Mouse (Mus musculus): Measurements from ENCODE around the gene Slc44a2. TPM values are rescaled to one million over a fixed set of nuclear protein-coding genes. Genes with fewer than 3 reads are reported as not detected.
"Not testable (repeated sequence)": the region's sequence is repeated elsewhere in the genome, so short reads cannot be mapped to it uniquely, and the experiment has no call there.

Slc44a2 gene
- polyA plus RNA-seq, 1 experiment, result 136 TPM

GRCm38 (mm10) chr9:21305065-21305464 lies 15.4 kb upstream of the Slc44a2 start:
- no peak for DNase-seq (ENCODE audit: low spot score)

- DNase-seq (ENCODE audit: low spot score), result no peak
These were observed 11.3 kb upstream of the Slc44a2 start for GRCm38 (mm10) chr9:21309150-21309741.

GRCm38 (mm10) chr9:21311695-21312094 lies 8.8 kb upstream of the Slc44a2 start:
- DNase-seq (ENCODE audit: low spot score), result no peak

GRCm38 (mm10) chr9:21312134-21312533 lies 8.4 kb upstream of the Slc44a2 start, which contains the start of gene Ap1m2:
TSS of gene Ap1m2 (minus strand) at chr9:21312337.
- peak; percentile 59 for DNase-seq (ENCODE audit: low spot score)

- peak; percentile 91 for DNase-seq (ENCODE audit: low spot score)
These were observed 7.1 kb upstream of the Slc44a2 start for GRCm38 (mm10) chr9:21313394-21313793.

GRCm38 (mm10) chr9:21314367-21315140 lies 5.9 kb upstream of the Slc44a2 start:
- no peak for DNase-seq (ENCODE audit: low spot score)

- DNase-seq (ENCODE audit: low spot score), result no peak
These were observed 5.1 kb upstream of the Slc44a2 start for GRCm38 (mm10) chr9:21315421-21315820.

- no peak for DNase-seq (ENCODE audit: low spot score)
These were observed 3.8 kb upstream of the Slc44a2 start for GRCm38 (mm10) chr9:21316696-21317095.

- DNase-seq (ENCODE audit: low spot score), result no peak
These were observed 1.7 kb upstream of the Slc44a2 start for GRCm38 (mm10) chr9:21318792-21319191.

GRCm38 (mm10) chr9:21319503-21319902 lies 995 bp upstream of the Slc44a2 start:
- no peak for DNase-seq (ENCODE audit: low spot score)

- DNase-seq (ENCODE audit: low spot score), result no peak
These were observed 249 bp upstream of the Slc44a2 start for GRCm38 (mm10) chr9:21320280-21320618.

- DNase-seq (ENCODE audit: low spot score), result no peak
These were observed 976 bp downstream of the Slc44a2 start for GRCm38 (mm10) chr9:21321513-21321835.

GRCm38 (mm10) chr9:21322211-21322916 lies 1.9 kb downstream of the Slc44a2 start:
- DNase-seq (ENCODE audit: low spot score), result no peak

- not testable (repeated sequence) for DNase-seq (ENCODE audit: low spot score)
These were observed 2.4 kb downstream of the Slc44a2 start for GRCm38 (mm10) chr9:21322917-21323297.

- DNase-seq (ENCODE audit: low spot score), result no peak
These were observed 3.8 kb downstream of the Slc44a2 start for GRCm38 (mm10) chr9:21324269-21324668.

GRCm38 (mm10) chr9:21327569-21327968 lies 7.1 kb downstream of the Slc44a2 start:
- no peak for DNase-seq (ENCODE audit: low spot score)

GRCm38 (mm10) chr9:21328041-21328440 lies 7.5 kb downstream of the Slc44a2 start:
- no peak for DNase-seq (ENCODE audit: low spot score)

GRCm38 (mm10) chr9:21329041-21329440 lies 8.5 kb downstream of the Slc44a2 start:
- no peak for DNase-seq (ENCODE audit: low spot score)

- no peak for DNase-seq (ENCODE audit: low spot score)
These were observed 9.3 kb downstream of the Slc44a2 start for GRCm38 (mm10) chr9:21329699-21330289.

GRCm38 (mm10) chr9:21331365-21332140 lies 11.1 kb downstream of the Slc44a2 start:
- no peak for DNase-seq (ENCODE audit: low spot score)

- no peak for DNase-seq (ENCODE audit: low spot score)
These were observed 11.9 kb downstream of the Slc44a2 start for GRCm38 (mm10) chr9:21332161-21333061.

Data from urinary bladder, adult 2 months (tissue).